Mouse (Mus musculus): ENCODE data around the gene Fggy. TPM values are rescaled to one million over a fixed set of nuclear protein-coding genes. Genes with fewer than 3 reads are reported as not detected.

Fggy gene
- polyA plus RNA-seq, 1 experiment from 2014 or later, result 5.6 TPM

DNA sequence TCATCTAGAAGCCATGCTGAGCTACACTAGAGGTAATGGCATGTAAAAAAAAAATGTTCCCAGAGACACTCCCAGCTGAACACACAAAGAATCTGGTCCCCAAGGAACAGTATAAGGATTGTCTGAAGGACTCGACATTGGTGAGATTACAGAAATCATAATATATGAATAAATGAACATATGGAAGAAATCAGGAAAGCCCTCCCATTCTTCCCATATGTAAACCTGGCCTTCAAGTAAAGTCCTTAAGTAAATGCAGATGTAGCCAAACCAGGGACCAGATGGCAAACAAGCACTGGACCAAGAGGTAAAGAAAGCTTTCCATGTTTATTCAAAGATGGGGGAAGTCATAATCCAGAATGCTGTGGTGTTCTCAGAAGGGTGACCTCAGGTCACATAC lies 343.5 kb downstream of the Fggy start:
- no peak overlapping the region for H3K27ac ChIP-seq (ENCODE audit: low read length)
- no peak overlapping the region for H3K4me2 ChIP-seq (ENCODE audit: low read length)
- H3K9ac ChIP-seq (replicated peaks; ENCODE audit: low read depth, low read length), result no peak overlapping the region
- H3K36me3 ChIP-seq (ENCODE audit: control insufficient read depth, insufficient read depth), result no peaks in the 10 kb centered on the region
- ATAC-seq, result no peak
- H3K4me1 ChIP-seq (replicated peaks; ENCODE audit: control insufficient read depth, insufficient read depth, low read length), result peaks cover 8% of the 10 kb centered on the region
- no peaks in the 10 kb centered on the region for H3K9me3 ChIP-seq (ENCODE audit: control insufficient read depth, low read length)
- WGBS, result 69% methylated on average over 1 of the region's 1 CpGs
- H3K4me3 ChIP-seq (replicated peaks; ENCODE audit: low read length), result no peak overlapping the region
- H3K27me3 ChIP-seq (replicated peaks; ENCODE audit: control insufficient read depth, insufficient read depth, low read length), result no peaks in the 10 kb centered on the region

DNA sequence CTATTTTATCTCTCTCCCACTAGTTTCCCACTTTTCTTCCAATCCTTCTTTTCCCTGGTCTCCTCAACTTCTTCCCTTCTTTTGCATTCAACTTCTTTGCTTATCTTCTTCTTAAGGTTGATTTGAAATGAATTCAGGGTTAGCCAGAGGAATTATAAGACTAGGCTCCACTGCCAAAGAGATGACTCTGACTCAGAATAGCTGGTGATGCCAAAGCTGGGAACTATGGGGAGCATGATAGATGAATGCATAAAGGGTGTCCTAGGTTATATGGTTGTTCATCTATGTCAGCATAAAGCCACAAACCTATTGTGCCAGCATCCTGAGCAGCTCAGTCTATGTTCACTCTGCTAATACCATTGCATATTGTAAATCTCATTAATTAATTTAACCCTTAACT lies 348.8 kb downstream of the Fggy start:
- Histone ChIP-seq H3K4me1 (replicated peaks; ENCODE audit: control insufficient read depth, insufficient read depth, low read length) (no peaks in the 10 kb centered on the region), H3K4me3 (replicated peaks; ENCODE audit: low read length) (no peak overlapping the region), H3K36me3 (ENCODE audit: control insufficient read depth, insufficient read depth) (no peaks in the 10 kb centered on the region), H3K27ac (ENCODE audit: low read length) (no peak overlapping the region), H3K9ac (replicated peaks; ENCODE audit: low read depth, low read length) (no peak overlapping the region), H3K4me2 (ENCODE audit: low read length) (no peak overlapping the region), H3K9me3 (ENCODE audit: control insufficient read depth, low read length) (no peaks in the 10 kb centered on the region; the same call in 1 of the 2 replicates), H3K27me3 (replicated peaks; ENCODE audit: control insufficient read depth, insufficient read depth, low read length) (no peaks in the 10 kb centered on the region)
- ATAC-seq, result no peak

DNA sequence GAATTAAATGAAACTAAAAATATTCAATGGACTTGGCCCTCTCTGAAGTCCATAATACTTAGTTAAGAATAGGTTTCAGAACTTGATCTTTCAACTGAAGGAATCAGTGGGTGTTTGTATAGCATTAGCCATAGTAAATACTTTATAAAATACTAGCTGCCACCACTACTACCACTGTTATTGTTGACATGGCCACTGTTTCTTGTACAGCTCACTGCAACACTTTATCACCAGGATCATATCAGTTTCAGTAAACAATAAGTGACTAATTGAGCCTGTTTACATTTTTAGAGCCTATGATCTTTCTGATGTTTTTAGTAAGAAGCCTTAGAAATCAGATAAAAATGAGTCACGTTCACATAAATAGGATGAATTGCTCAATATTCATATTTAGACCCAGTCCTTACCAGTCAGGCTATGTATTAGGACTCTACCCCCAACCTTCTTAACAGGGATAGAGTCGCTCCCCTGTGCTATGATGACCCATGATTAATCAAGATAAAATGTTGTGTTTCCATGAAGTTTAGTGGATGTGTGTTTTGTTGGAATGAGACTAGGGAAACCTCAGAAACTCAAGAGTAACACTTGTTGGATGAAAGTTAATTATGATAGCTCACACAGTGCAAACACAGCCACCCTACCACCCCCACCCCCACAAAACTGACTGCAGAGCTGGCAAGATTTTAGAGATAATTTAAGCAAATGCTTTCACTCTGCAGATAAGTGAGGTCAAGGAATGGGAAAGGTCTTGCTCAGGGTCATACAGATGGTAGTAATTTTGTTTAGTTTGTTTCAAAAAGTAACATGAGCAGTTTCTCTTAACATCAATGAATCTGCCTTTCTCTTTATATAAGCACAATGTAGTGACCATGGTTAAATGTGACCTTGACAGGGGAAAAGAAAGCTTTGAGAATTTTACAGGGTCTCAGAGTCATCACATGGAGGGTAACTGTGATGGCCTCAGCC lies 352.7 kb downstream of the Fggy start:
- 93% methylated on average over 2 of the region's 2 CpGs for WGBS

DNA sequence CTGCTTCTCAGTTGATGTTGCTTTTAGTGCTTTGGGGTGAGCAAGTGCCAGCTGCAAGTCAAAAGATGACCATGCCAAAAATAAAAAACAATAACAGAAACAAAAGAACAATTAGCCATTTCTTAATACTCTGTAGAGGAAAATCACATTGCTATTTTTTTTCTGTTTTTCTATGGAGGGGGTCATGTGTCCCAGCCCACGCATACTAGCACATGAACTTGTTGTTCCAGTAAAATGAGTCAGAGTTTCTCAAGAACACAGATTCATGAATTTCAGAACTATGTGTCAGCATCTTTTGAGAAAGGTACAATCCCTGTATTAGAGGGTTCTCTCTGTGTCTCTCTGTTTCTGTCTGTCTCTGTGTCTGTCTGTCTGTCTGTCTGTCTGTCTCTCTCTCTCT lies 355.7 kb downstream of the Fggy start:
- WGBS, result 92% methylated on average over 1 of the region's 1 CpGs
- H3K27ac ChIP-seq (ENCODE audit: low read length), result no peak overlapping the region
- no peak overlapping the region for H3K9ac ChIP-seq (replicated peaks; ENCODE audit: low read depth, low read length)
- no peak overlapping the region for H3K4me2 ChIP-seq (ENCODE audit: low read length)
- ATAC-seq, result no peak
- no peak overlapping the region for H3K4me3 ChIP-seq (replicated peaks; ENCODE audit: low read length)
- peaks cover 4% of the 10 kb centered on the region; the same call in 1 of the 2 replicates for H3K4me1 ChIP-seq (replicated peaks; ENCODE audit: control insufficient read depth, insufficient read depth, low read length)
- H3K36me3 ChIP-seq (ENCODE audit: control insufficient read depth, insufficient read depth), result no peaks in the 10 kb centered on the region
- no peaks in the 10 kb centered on the region for H3K27me3 ChIP-seq (replicated peaks; ENCODE audit: control insufficient read depth, insufficient read depth, low read length)
- no peaks in the 10 kb centered on the region; the same call in 1 of the 2 replicates for H3K9me3 ChIP-seq (ENCODE audit: control insufficient read depth, low read length)

More for the DNA sequence above, 352.7 kb downstream of the Fggy start:
- no peak for ATAC-seq
- no peak overlapping the region for H3K4me3 ChIP-seq (replicated peaks; ENCODE audit: low read length)
- no peaks in the 10 kb centered on the region for H3K4me1 ChIP-seq (replicated peaks; ENCODE audit: control insufficient read depth, insufficient read depth, low read length)
- no peaks in the 10 kb centered on the region for H3K36me3 ChIP-seq (ENCODE audit: control insufficient read depth, insufficient read depth)
- no peak overlapping the region for H3K27ac ChIP-seq (ENCODE audit: low read length)
- no peak overlapping the region for H3K4me2 ChIP-seq (ENCODE audit: low read length)
- H3K27me3 ChIP-seq (replicated peaks; ENCODE audit: control insufficient read depth, insufficient read depth, low read length), result no peaks in the 10 kb centered on the region
- H3K9me3 ChIP-seq (ENCODE audit: control insufficient read depth, low read length), result no peaks in the 10 kb centered on the region; the same call in 1 of the 2 replicates
- no peak overlapping the region for H3K9ac ChIP-seq (replicated peaks; ENCODE audit: low read depth, low read length)

DNA sequence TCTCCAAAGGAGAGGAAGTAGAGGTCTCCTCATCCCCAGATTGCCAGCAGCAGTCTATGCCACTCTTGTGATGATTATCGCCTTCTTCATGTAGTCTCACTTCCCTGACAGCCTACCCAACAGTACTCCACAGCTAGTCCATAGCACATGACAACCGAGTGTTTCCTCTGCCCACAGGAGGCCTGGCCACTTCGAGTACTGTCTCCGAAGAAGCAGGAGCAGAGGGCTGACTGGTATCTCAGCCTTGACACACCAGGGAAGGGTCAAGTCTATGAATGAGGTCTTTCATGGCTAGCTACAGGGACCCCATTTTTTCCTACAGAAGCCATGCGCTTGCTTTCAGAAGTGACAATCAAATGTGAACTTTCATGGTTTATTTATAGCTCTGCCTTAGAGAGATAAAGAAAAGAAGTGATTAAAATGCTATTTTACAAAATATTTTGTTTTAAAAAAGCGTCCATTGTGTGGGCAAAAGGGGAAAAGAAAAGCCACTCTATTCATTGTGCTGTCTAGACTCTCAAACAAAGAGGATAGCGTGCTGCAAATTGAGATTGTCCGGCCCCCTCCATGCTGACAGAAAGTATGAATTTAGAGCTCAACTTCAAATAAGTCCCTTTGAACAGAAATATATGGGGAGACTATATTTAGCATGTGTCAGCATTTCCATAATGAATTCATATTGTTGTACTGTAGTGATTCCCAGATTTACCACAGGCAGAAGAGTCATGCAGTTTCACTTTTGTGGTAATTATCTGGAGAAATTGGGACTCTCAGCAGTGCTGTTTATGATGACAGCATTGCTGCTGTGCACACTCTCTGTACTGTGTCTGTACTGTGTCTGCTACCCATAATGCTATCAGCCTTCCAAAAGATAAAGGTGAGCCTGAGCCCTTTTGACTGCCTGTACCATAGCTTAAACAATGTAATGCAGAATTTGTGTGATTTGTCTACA lies 358.6 kb downstream of the Fggy start:
- H3K4me1 ChIP-seq (replicated peaks; ENCODE audit: control insufficient read depth, insufficient read depth, low read length), result peaks cover 7% of the 10 kb centered on the region; the same call in 1 of the 2 replicates
- no peak overlapping the region for H3K27ac ChIP-seq (ENCODE audit: low read length)
- H3K36me3 ChIP-seq (ENCODE audit: control insufficient read depth, insufficient read depth), result no peaks in the 10 kb centered on the region
- no peak overlapping the region for H3K4me3 ChIP-seq (replicated peaks; ENCODE audit: low read length)
- no peak overlapping the region for H3K4me2 ChIP-seq (ENCODE audit: low read length)
- no peaks in the 10 kb centered on the region for H3K27me3 ChIP-seq (replicated peaks; ENCODE audit: control insufficient read depth, insufficient read depth, low read length)
- no peaks in the 10 kb centered on the region for H3K9me3 ChIP-seq (ENCODE audit: control insufficient read depth, low read length)
- H3K9ac ChIP-seq (replicated peaks; ENCODE audit: low read depth, low read length), result no peak overlapping the region
- 39% methylated on average over 8 of the region's 8 CpGs for WGBS
- ATAC-seq, result peak; percentile 84

DNA sequence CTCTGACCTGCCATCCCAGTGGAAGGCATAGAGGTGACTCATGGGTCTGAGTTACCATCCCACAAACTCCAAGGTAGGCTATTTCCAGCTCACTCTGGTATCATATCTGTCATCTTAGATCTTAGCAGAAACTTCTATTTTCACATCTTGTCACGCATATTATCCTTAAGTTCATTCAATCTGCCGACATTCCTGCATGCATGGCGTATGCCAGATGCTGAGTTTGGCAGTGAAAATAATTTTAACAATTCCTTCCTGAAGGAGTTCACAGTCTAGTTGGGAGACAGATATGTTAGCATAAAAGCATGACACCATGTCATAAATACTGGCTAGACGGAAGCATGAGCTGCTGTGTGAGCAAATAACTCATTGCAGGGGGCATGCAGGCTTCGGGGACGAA lies 360.4 kb downstream of the Fggy start:
- H3K36me3 ChIP-seq (ENCODE audit: control insufficient read depth, insufficient read depth), result no peaks in the 10 kb centered on the region
- peak; percentile 34; the same call in 1 of the 2 replicates for ATAC-seq
- 74% methylated on average over 6 of the region's 6 CpGs for WGBS

DNA sequence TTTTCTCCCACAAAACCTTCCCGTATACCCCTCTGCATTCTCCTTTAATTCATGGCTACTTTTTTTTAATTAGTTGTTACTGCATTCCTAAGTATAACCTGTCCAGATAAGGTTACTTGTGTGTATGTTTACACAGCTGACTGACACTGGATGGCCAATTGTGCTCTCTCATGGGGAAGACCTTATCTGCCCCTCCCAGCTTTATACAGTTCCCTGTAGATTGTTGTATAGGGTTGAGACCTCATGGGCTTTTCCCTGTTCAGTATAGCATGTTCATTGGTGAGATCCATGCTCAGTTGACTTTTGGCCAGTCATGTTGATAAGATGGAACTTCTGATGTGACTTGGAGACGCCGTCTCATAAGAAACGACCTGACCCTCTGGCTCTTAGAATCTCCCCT lies 363.1 kb downstream of the Fggy start:
- no peak overlapping the region for H3K4me3 ChIP-seq (replicated peaks; ENCODE audit: low read length)
- no peaks in the 10 kb centered on the region for H3K36me3 ChIP-seq (ENCODE audit: control insufficient read depth, insufficient read depth)
- H3K9me3 ChIP-seq (ENCODE audit: control insufficient read depth, low read length), result no peaks in the 10 kb centered on the region
- ATAC-seq, result no peak
- peaks cover 6% of the 10 kb centered on the region; the same call in 1 of the 2 replicates for H3K4me1 ChIP-seq (replicated peaks; ENCODE audit: control insufficient read depth, insufficient read depth, low read length)
- no peak overlapping the region for H3K4me2 ChIP-seq (ENCODE audit: low read length)
- 91% methylated on average over 4 of the region's 4 CpGs for WGBS
- H3K9ac ChIP-seq (replicated peaks; ENCODE audit: low read depth, low read length), result no peak overlapping the region
- no peaks in the 10 kb centered on the region for H3K27me3 ChIP-seq (replicated peaks; ENCODE audit: control insufficient read depth, insufficient read depth, low read length)
- H3K27ac ChIP-seq (ENCODE audit: low read length), result no peak overlapping the region

More for the DNA sequence above, 360.4 kb downstream of the Fggy start:
- H3K4me2 ChIP-seq (ENCODE audit: low read length), result no peak overlapping the region
- H3K4me3 ChIP-seq (replicated peaks; ENCODE audit: low read length), result no peak overlapping the region
- H3K9ac ChIP-seq (replicated peaks; ENCODE audit: low read depth, low read length), result no peak overlapping the region
- no peak overlapping the region for H3K27ac ChIP-seq (ENCODE audit: low read length)
- H3K9me3 ChIP-seq (ENCODE audit: control insufficient read depth, low read length), result no peaks in the 10 kb centered on the region
- peaks cover 7% of the 10 kb centered on the region; the same call in 1 of the 2 replicates for H3K4me1 ChIP-seq (replicated peaks; ENCODE audit: control insufficient read depth, insufficient read depth, low read length)
- H3K27me3 ChIP-seq (replicated peaks; ENCODE audit: control insufficient read depth, insufficient read depth, low read length), result no peaks in the 10 kb centered on the region

DNA sequence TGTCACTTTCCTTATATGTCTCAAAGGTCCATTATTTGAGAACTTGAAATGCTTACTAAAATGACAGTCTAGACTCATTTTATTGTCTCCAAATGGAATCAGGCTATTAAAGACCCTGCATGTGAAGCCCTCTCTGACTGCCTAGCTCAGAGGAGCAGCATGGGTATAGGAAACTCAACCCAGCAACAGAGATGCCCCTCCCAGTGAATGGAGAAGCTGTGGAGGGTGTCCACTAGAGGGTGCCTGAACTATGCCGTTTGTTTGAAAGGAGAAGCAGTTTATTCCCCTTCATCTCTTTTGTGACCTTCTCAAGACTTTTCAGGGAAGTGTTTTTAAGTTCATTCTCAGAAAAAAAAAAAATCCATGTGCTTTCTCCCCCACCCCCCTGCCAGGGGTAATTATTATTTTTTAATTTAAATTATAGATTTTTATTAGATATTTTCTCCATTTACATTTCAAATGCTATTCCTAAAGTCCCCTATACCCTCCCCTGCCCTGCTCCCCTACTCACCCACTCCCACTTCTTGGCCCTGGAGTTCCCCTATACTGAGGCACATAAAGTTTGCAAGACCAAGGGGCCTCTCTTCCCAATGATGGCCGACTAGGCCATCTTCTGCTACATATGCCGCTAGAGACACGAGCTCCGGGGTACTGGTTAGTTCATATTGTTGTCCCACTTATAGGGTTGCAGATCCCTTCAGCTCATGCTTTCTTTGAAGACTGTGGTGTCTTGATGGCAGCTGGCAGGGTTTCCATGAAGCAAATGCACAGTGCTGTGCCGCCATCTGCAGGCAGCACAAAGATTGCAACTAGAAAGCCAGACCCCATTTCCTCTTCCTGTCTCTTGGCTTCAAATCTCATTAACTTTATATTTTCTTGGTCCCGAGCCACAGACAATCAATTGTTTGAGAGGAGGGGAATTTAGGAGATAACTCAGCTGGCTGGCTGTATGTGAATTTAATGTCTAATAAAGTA lies 367.2 kb downstream of the Fggy start:
- H3K9ac ChIP-seq (replicated peaks; ENCODE audit: low read depth, low read length), result no peak overlapping the region
- H3K9me3 ChIP-seq (ENCODE audit: control insufficient read depth, low read length), result no peaks in the 10 kb centered on the region
- 10% methylated on average over 7 of the region's 7 CpGs for WGBS
- no peak overlapping the region for H3K27ac ChIP-seq (ENCODE audit: low read length)
- peak; percentile 86 for ATAC-seq
- no peaks in the 10 kb centered on the region for H3K36me3 ChIP-seq (ENCODE audit: control insufficient read depth, insufficient read depth)
- peaks cover 5% of the 10 kb centered on the region; the same call in 1 of the 2 replicates for H3K27me3 ChIP-seq (replicated peaks; ENCODE audit: control insufficient read depth, insufficient read depth, low read length)
- H3K4me1 ChIP-seq (replicated peaks; ENCODE audit: control insufficient read depth, insufficient read depth, low read length), result no peaks in the 10 kb centered on the region
- H3K4me2 ChIP-seq (ENCODE audit: low read length), result no peak overlapping the region
- no peak overlapping the region for H3K4me3 ChIP-seq (replicated peaks; ENCODE audit: low read length)
